Mouse (Mus musculus) heart, embryonic 14.5 days (tissue): Measurements from ENCODE around the gene Ces1b. TPM values are rescaled to one million over a fixed set of nuclear protein-coding genes. Genes with fewer than 3 reads are reported as not detected.

Experiments used
- ATAC-seq: fragments of 200-750 bp; cut with Nextera tagmentation; 2 replicates; pipeline ENCODE4 v1.8.0; 2017; ENCODE audit warnings: low read depth, moderate TSS enrichment; ENCODE audit not compliant: insufficient number of reproducible peaks, insufficient read depth, low FRiP score
- H3K27ac ChIP-seq, 2 experiments: fragments of 200-500 bp in 1 of 2; fragments of 300-500 bp in 1 of 2; sonication (generic) in 1 of 2; replicated peaks in 1 of 2; 2 replicates each; pipeline ENCODE4 v1.5.1; 2012 to 2014; ENCODE audit warnings: low read depth in 2 of 2, low read length in 2 of 2, control low read depth in 1 of 2, mild to moderate bottlenecking in 1 of 2, mixed read lengths in 1 of 2; ENCODE audit not compliant: control insufficient read depth in 1 of 2, insufficient read depth in 1 of 2
- H3K27me3 ChIP-seq: fragments of 300-500 bp; sonication (generic); 2 replicates; pipeline ENCODE4 v1.6.1; 2014; ENCODE audit warnings: mild to moderate bottlenecking, low read length, control low read depth; ENCODE audit not compliant: control insufficient read depth, insufficient read depth
- H3K36me3 ChIP-seq: fragments of 300-500 bp; sonication (generic); 2 replicates; pipeline ENCODE4 v1.6.1; 2014; ENCODE audit warnings: mild to moderate bottlenecking, control low read depth, low read length, mixed read lengths; ENCODE audit not compliant: control insufficient read depth, insufficient read depth
- H3K4me1 ChIP-seq, 2 experiments: fragments of 200-500 bp in 1 of 2; fragments of 300-500 bp in 1 of 2; sonication (generic) in 1 of 2; 2 replicates each; pipeline ENCODE4 v1.6.1; 2012 to 2014; ENCODE audit warnings: low read length in 2 of 2, control low read depth in 1 of 2, mixed read lengths in 1 of 2; ENCODE audit not compliant: control insufficient read depth in 2 of 2, insufficient read depth in 2 of 2
- H3K4me2 ChIP-seq: fragments of 300-500 bp; sonication (generic); 2 replicates; pipeline ENCODE4 v1.6.1; 2014; ENCODE audit warnings: mild to moderate bottlenecking, low read length
- H3K4me3 ChIP-seq, 2 experiments: fragments of 200-500 bp in 1 of 2; fragments of 300-500 bp in 1 of 2; sonication (generic) in 1 of 2; 2 replicates each; pipeline ENCODE4 v1.5.1; 2012 to 2014; ENCODE audit warnings: low read length in 2 of 2, mild to moderate bottlenecking in 2 of 2, control low read depth in 1 of 2, low read depth in 1 of 2, moderate library complexity in 1 of 2; ENCODE audit not compliant: control insufficient read depth in 1 of 2, insufficient read depth in 1 of 2
- H3K9ac ChIP-seq: fragments of 300-500 bp; sonication (generic); 2 replicates; pipeline ENCODE4 v1.6.1; 2014; ENCODE audit warnings: mild to moderate bottlenecking, low read length
- H3K9me3 ChIP-seq: fragments of 300-500 bp; sonication (generic); 2 replicates; pipeline ENCODE4 v1.6.1; 2016; ENCODE audit warnings: low read length, control low read depth; ENCODE audit not compliant: control insufficient read depth
- WGBS: fragments of 180-500 bp; shearing (Covaris S2); extraction: QIAGEN DNeasy Blood & Tissue Kit; methylation state at CpG from one replicate; pipeline ENCODE4 v1.1.7; 2014; 5-methylcytosine and 5-hydroxymethylcytosine counted together
- polyA plus RNA-seq: library from polyadenylated mRNA; unstranded; fragments of >200 nt; fragmentation: Nextera tagmentation; extraction: Ambion mirVana; gene quantifications from 2 replicates; pipeline ENCODE4 v1.2.1, GENCODE M21; 2014

Ces1b gene
- polyA plus RNA-seq, 1 experiment from 2014 or later = not detected

GRCm38 (mm10) chr8:93040256-93040655 is 39.6 kb downstream of the Ces1b start:
- no peaks in the 10 kb centered on the region for H3K36me3 ChIP-seq
- no peak overlapping the region for H3K27ac ChIP-seq
- no peak overlapping the region for H3K4me3 ChIP-seq
- peaks cover 3 to 16% of the 10 kb centered on the region in 2 experiments for H3K4me1 ChIP-seq
- no peaks in the 10 kb centered on the region for H3K27me3 ChIP-seq
- no peak for ATAC-seq
- H3K4me2 ChIP-seq = no peak overlapping the region
- H3K9ac ChIP-seq = no peak overlapping the region
- WGBS = 52% methylated on average over 2 of the region's 2 CpGs
- no peaks in the 10 kb centered on the region for H3K9me3 ChIP-seq

GRCm38 (mm10) chr8:93038831-93039230 is 41.0 kb downstream of the Ces1b start:
- no peaks in the 10 kb centered on the region for H3K9me3 ChIP-seq
- no peaks in the 10 kb centered on the region for H3K36me3 ChIP-seq
- 13% methylated on average over 2 of the region's 2 CpGs for WGBS
- no peak overlapping the region for H3K4me2 ChIP-seq
- H3K27me3 ChIP-seq = no peaks in the 10 kb centered on the region
- no peak for ATAC-seq
- H3K4me1 ChIP-seq = peaks cover 3 to 16% of the 10 kb centered on the region in 2 experiments
- H3K27ac ChIP-seq = no peak overlapping the region
- H3K4me3 ChIP-seq = no peak overlapping the region
- H3K9ac ChIP-seq = no peak overlapping the region

- Histone ChIP-seq H3K4me3 (no peak overlapping the region), H3K9ac (no peak overlapping the region), H3K4me2 (no peak overlapping the region), H3K4me1 (no peaks in the 10 kb centered on the region), H3K36me3 (no peaks in the 10 kb centered on the region), H3K27ac (no peak overlapping the region), H3K9me3 (no peaks in the 10 kb centered on the region), H3K27me3 (no peaks in the 10 kb centered on the region)
- 68% methylated on average over 2 of the region's 2 CpGs for WGBS
- ATAC-seq = no peak
These were observed 49.2 kb downstream of the Ces1b start for GRCm38 (mm10) chr8:93030664-93031063.

- no peak overlapping the region for H3K4me3 ChIP-seq
- no peaks in the 10 kb centered on the region for H3K4me1 ChIP-seq
- H3K4me2 ChIP-seq = no peak overlapping the region
- H3K9ac ChIP-seq = no peak overlapping the region
- no peaks in the 10 kb centered on the region for H3K9me3 ChIP-seq
- H3K36me3 ChIP-seq = no peaks in the 10 kb centered on the region
- no peak overlapping the region for H3K27ac ChIP-seq
- no peak for ATAC-seq
- 54% methylated on average over 5 of the region's 5 CpGs for WGBS
- H3K27me3 ChIP-seq = no peaks in the 10 kb centered on the region
These were observed 58.1 kb downstream of the Ces1b start for GRCm38 (mm10) chr8:93021738-93022137.

GRCm38 (mm10) chr8:93014300-93014699 is 65.5 kb downstream of the Ces1b start:
- WGBS = 26% methylated on average over 4 of the region's 4 CpGs
- no peaks in the 10 kb centered on the region for H3K27me3 ChIP-seq
- H3K9ac ChIP-seq = no peak overlapping the region
- peaks cover 0 to 2% of the 10 kb centered on the region in 2 experiments; a peak in 1 of 4 replicates for H3K4me1 ChIP-seq
- H3K27ac ChIP-seq = no peak overlapping the region
- ATAC-seq = no peak
- H3K4me2 ChIP-seq = no peak overlapping the region
- no peaks in the 10 kb centered on the region for H3K9me3 ChIP-seq
- H3K4me3 ChIP-seq = no peak overlapping the region
- no peaks in the 10 kb centered on the region for H3K36me3 ChIP-seq

GRCm38 (mm10) chr8:93012226-93012625 is 67.6 kb downstream of the Ces1b start:
- Histone ChIP-seq H3K9me3 (no peaks in the 10 kb centered on the region), H3K36me3 (no peaks in the 10 kb centered on the region), H3K4me3 (no peak overlapping the region), H3K4me2 (no peak overlapping the region), H3K27me3 (no peaks in the 10 kb centered on the region), H3K27ac (no peak overlapping the region), H3K9ac (no peak overlapping the region), H3K4me1 (peaks cover 0 to 2% of the 10 kb centered on the region in 2 experiments; a peak in 1 of 4 replicates)
- WGBS = 69% methylated on average over 6 of the region's 6 CpGs
- ATAC-seq = no peak

- H3K36me3 ChIP-seq = no peaks in the 10 kb centered on the region
- H3K4me2 ChIP-seq = no peak overlapping the region
- no peak overlapping the region for H3K4me3 ChIP-seq
- WGBS = 7% methylated on average over 9 of the region's 9 CpGs
- H3K9ac ChIP-seq = no peak overlapping the region
- ATAC-seq = no peak
- H3K27ac ChIP-seq = no peak overlapping the region
- H3K27me3 ChIP-seq = no peaks in the 10 kb centered on the region
- H3K9me3 ChIP-seq = no peaks in the 10 kb centered on the region
- H3K4me1 ChIP-seq = peaks cover 0 to 2% of the 10 kb centered on the region in 2 experiments; a peak in 1 of 4 replicates
These were observed 68.4 kb downstream of the Ces1b start for GRCm38 (mm10) chr8:93011439-93011838.

- Histone ChIP-seq H3K27me3 (no peaks in the 10 kb centered on the region), H3K4me1 (peaks cover 0 to 2% of the 10 kb centered on the region in 2 experiments; a peak in 1 of 4 replicates), H3K4me3 (no peak overlapping the region), H3K4me2 (no peak overlapping the region), H3K9me3 (no peaks in the 10 kb centered on the region), H3K36me3 (no peaks in the 10 kb centered on the region), H3K9ac (no peak overlapping the region), H3K27ac (no peak overlapping the region)
- ATAC-seq = no peak
- 20% methylated on average over 5 of the region's 5 CpGs for WGBS
These were observed 69.5 kb downstream of the Ces1b start for GRCm38 (mm10) chr8:93010286-93010685.
